Mouse (Mus musculus): ENCODE data around the gene Epha6. TPM values are rescaled to one million over a fixed set of nuclear protein-coding genes. Genes with fewer than 3 reads are reported as not detected.
"Not testable (repeated sequence)": the region's sequence is repeated elsewhere in the genome, so short reads cannot be mapped to it uniquely, and the experiment has no call there.

The Epha6 gene
- polyA plus RNA-seq, 1 experiment from 2014 or later, result 11.3 TPM

- ATAC-seq (ENCODE audit: low FRiP score, low read depth), result no peak
- Histone ChIP-seq H3K36me3 (no peaks in the 10 kb centered on the region), H3K4me1 (replicated peaks) (no peaks in the 10 kb centered on the region), H3K4me3 (no peak overlapping the region), H3K9me3 (no peaks in the 10 kb centered on the region), H3K27me3 (no peaks in the 10 kb centered on the region), H3K4me2 (no peak overlapping the region), H3K9ac (no peak overlapping the region), H3K27ac (replicated peaks) (no peak overlapping the region)
- WGBS, result 23% methylated on average over 3 of the region's 3 CpGs
These were observed 758.8 kb downstream of the Epha6 start for GRCm38 (mm10) chr16:59846574-59846973.

GRCm38 (mm10) chr16:59836778-59837177, 768.6 kb downstream of the Epha6 start:
- H3K9me3 ChIP-seq, result no peaks in the 10 kb centered on the region
- ATAC-seq (ENCODE audit: low FRiP score, low read depth), result no peak
- WGBS, result 59% methylated on average over 4 of the region's 4 CpGs

GRCm38 (mm10) chr16:59836304-59836703, 769.0 kb downstream of the Epha6 start:
- H3K9ac ChIP-seq, result no peak overlapping the region
- H3K4me2 ChIP-seq, result no peak overlapping the region
- no peaks in the 10 kb centered on the region for H3K9me3 ChIP-seq
- H3K27me3 ChIP-seq, result no peaks in the 10 kb centered on the region
- WGBS, result 53% methylated on average over 10 of the region's 10 CpGs
- H3K4me3 ChIP-seq, result no peak overlapping the region
- H3K27ac ChIP-seq (replicated peaks), result no peak overlapping the region; the same call in 1 of the 2 replicates
- no peaks in the 10 kb centered on the region for H3K36me3 ChIP-seq
- ATAC-seq (ENCODE audit: low FRiP score, low read depth), result 0 out of 2 replicates have a peak, but pooled peaks have one; percentile 38
- H3K4me1 ChIP-seq (replicated peaks), result no peaks in the 10 kb centered on the region

More at GRCm38 (mm10) chr16:59836778-59837177, 768.6 kb downstream of the Epha6 start:
- Histone ChIP-seq H3K27ac (replicated peaks) (no peak overlapping the region), H3K4me1 (replicated peaks) (no peaks in the 10 kb centered on the region), H3K4me2 (no peak overlapping the region), H3K9ac (no peak overlapping the region), H3K36me3 (no peaks in the 10 kb centered on the region), H3K4me3 (no peak overlapping the region), H3K27me3 (no peaks in the 10 kb centered on the region)

GRCm38 (mm10) chr16:59832468-59832867, 772.9 kb downstream of the Epha6 start:
- Histone ChIP-seq H3K27ac (replicated peaks) (no peak overlapping the region), H3K9ac (no peak overlapping the region), H3K36me3 (no peaks in the 10 kb centered on the region), H3K27me3 (no peaks in the 10 kb centered on the region), H3K4me3 (no peak overlapping the region), H3K4me1 (replicated peaks) (no peaks in the 10 kb centered on the region), H3K9me3 (no peaks in the 10 kb centered on the region), H3K4me2 (no peak overlapping the region)
- WGBS, result 69% methylated on average over 5 of the region's 5 CpGs
- ATAC-seq (ENCODE audit: low FRiP score, low read depth), result no peak

GRCm38 (mm10) chr16:59829655-59830054, 775.7 kb downstream of the Epha6 start:
- H3K4me1 ChIP-seq (replicated peaks), result no peaks in the 10 kb centered on the region
- no peak overlapping the region for H3K4me2 ChIP-seq
- no peaks in the 10 kb centered on the region for H3K27me3 ChIP-seq
- no peaks in the 10 kb centered on the region for H3K36me3 ChIP-seq
- H3K9me3 ChIP-seq, result no peaks in the 10 kb centered on the region
- 90% methylated on average over 13 of the region's 13 CpGs for WGBS
- no peak overlapping the region for H3K4me3 ChIP-seq
- no peak overlapping the region for H3K9ac ChIP-seq
- H3K27ac ChIP-seq (replicated peaks), result no peak overlapping the region
- ATAC-seq (ENCODE audit: low FRiP score, low read depth), result no peak

GRCm38 (mm10) chr16:59799790-59800189, 805.5 kb downstream of the Epha6 start:
- H3K27me3 ChIP-seq; H3K4me1 ChIP-seq (replicated peaks); H3K36me3 ChIP-seq; H3K27ac ChIP-seq (replicated peaks); H3K9ac ChIP-seq; H3K4me3 ChIP-seq; ATAC-seq (ENCODE audit: low FRiP score, low read depth); H3K9me3 ChIP-seq; H3K4me2 ChIP-seq: not testable (repeated sequence)
- 86% methylated on average over 4 of the region's 4 CpGs for WGBS

GRCm38 (mm10) chr16:59772297-59772696, 833.0 kb downstream of the Epha6 start:
- no peak for ATAC-seq (ENCODE audit: low FRiP score, low read depth)
- Histone ChIP-seq H3K4me1 (replicated peaks) (no peaks in the 10 kb centered on the region), H3K27ac (replicated peaks) (no peak overlapping the region), H3K36me3 (no peaks in the 10 kb centered on the region), H3K4me3 (no peak overlapping the region), H3K27me3 (no peaks in the 10 kb centered on the region), H3K4me2 (no peak overlapping the region), H3K9me3 (no peaks in the 10 kb centered on the region), H3K9ac (no peak overlapping the region)
- WGBS, result 90% methylated on average over 2 of the region's 2 CpGs

GRCm38 (mm10) chr16:59770421-59770820, 834.9 kb downstream of the Epha6 start:
- H3K4me2 ChIP-seq, result no peak overlapping the region
- no peaks in the 10 kb centered on the region for H3K27me3 ChIP-seq
- 100% methylated on average over 1 of the region's 1 CpGs for WGBS
- no peaks in the 10 kb centered on the region for H3K9me3 ChIP-seq
- no peaks in the 10 kb centered on the region for H3K36me3 ChIP-seq
- no peak overlapping the region for H3K27ac ChIP-seq (replicated peaks)
- H3K4me1 ChIP-seq (replicated peaks), result no peaks in the 10 kb centered on the region
- H3K4me3 ChIP-seq, result no peak overlapping the region
- no peak overlapping the region for H3K9ac ChIP-seq
- no peak for ATAC-seq (ENCODE audit: low FRiP score, low read depth)

- Histone ChIP-seq H3K9ac (no peak overlapping the region), H3K27me3 (no peaks in the 10 kb centered on the region), H3K4me1 (replicated peaks) (no peaks in the 10 kb centered on the region), H3K36me3 (no peaks in the 10 kb centered on the region), H3K9me3 (no peaks in the 10 kb centered on the region), H3K4me2 (no peak overlapping the region), H3K4me3 (no peak overlapping the region), H3K27ac (replicated peaks) (no peak overlapping the region)
- WGBS, result 86% methylated on average over 7 of the region's 7 CpGs
- no peak for ATAC-seq (ENCODE audit: low FRiP score, low read depth)
These were observed 835.4 kb downstream of the Epha6 start for GRCm38 (mm10) chr16:59769936-59770335.

- H3K9ac ChIP-seq, result no peak overlapping the region
- no peak for ATAC-seq (ENCODE audit: low FRiP score, low read depth)
- no peak overlapping the region for H3K4me3 ChIP-seq
- H3K4me2 ChIP-seq, result no peak overlapping the region
- H3K36me3 ChIP-seq, result no peaks in the 10 kb centered on the region
- no peaks in the 10 kb centered on the region for H3K9me3 ChIP-seq
- no peaks in the 10 kb centered on the region for H3K4me1 ChIP-seq (replicated peaks)
- 84% methylated on average over 4 of the region's 4 CpGs for WGBS
- no peak overlapping the region for H3K27ac ChIP-seq (replicated peaks)
- no peaks in the 10 kb centered on the region for H3K27me3 ChIP-seq
These were observed 844.5 kb downstream of the Epha6 start for GRCm38 (mm10) chr16:59760875-59761274.

GRCm38 (mm10) chr16:59750905-59751304, 854.4 kb downstream of the Epha6 start:
- no peaks in the 10 kb centered on the region for H3K27me3 ChIP-seq
- H3K9me3 ChIP-seq, result no peaks in the 10 kb centered on the region
- no peak overlapping the region for H3K9ac ChIP-seq
- H3K4me1 ChIP-seq (replicated peaks), result no peaks in the 10 kb centered on the region
- ATAC-seq (ENCODE audit: low FRiP score, low read depth), result no peak
- no peak overlapping the region for H3K4me2 ChIP-seq
- WGBS, result 91% methylated on average over 4 of the region's 4 CpGs
- H3K4me3 ChIP-seq, result no peak overlapping the region
- no peak overlapping the region for H3K27ac ChIP-seq (replicated peaks)
- H3K36me3 ChIP-seq, result no peaks in the 10 kb centered on the region

- H3K27me3 ChIP-seq, result no peaks in the 10 kb centered on the region
- no peaks in the 10 kb centered on the region for H3K36me3 ChIP-seq
- ATAC-seq (ENCODE audit: low FRiP score, low read depth), result no peak
- no peak overlapping the region for H3K27ac ChIP-seq (replicated peaks)
- H3K4me2 ChIP-seq, result no peak overlapping the region
- H3K4me1 ChIP-seq (replicated peaks), result no peaks in the 10 kb centered on the region
- no peak overlapping the region for H3K9ac ChIP-seq
- no peaks in the 10 kb centered on the region for H3K9me3 ChIP-seq
- H3K4me3 ChIP-seq, result no peak overlapping the region
- WGBS, result 98% methylated on average over 1 of the region's 1 CpGs
These were observed 861.7 kb downstream of the Epha6 start for GRCm38 (mm10) chr16:59743669-59744068.

GRCm38 (mm10) chr16:59715524-59715923, 889.8 kb downstream of the Epha6 start:
- ATAC-seq (ENCODE audit: low FRiP score, low read depth), result no peak
- no peaks in the 10 kb centered on the region for H3K9me3 ChIP-seq
- WGBS, result 73% methylated on average over 4 of the region's 4 CpGs

More at GRCm38 (mm10) chr16:59715524-59715923, 889.8 kb downstream of the Epha6 start:
- H3K27ac ChIP-seq (replicated peaks), result no peak overlapping the region
- H3K36me3 ChIP-seq, result no peaks in the 10 kb centered on the region
- H3K27me3 ChIP-seq, result no peaks in the 10 kb centered on the region
- no peaks in the 10 kb centered on the region for H3K4me1 ChIP-seq (replicated peaks)
- no peak overlapping the region for H3K9ac ChIP-seq
- H3K4me2 ChIP-seq, result no peak overlapping the region
- no peak overlapping the region for H3K4me3 ChIP-seq

Data from hindbrain, embryonic 15.5 days (tissue).